Mouse (Mus musculus) bone marrow, adult 2 months (tissue): ENCODE data around the gene Hey2.

Experiments used
- CTCF ChIP-seq: fragments of 200-500 bp; IDR thresholded peaks from 2 replicates; pipeline ENCODE4 v1.5.1; 2011; ENCODE audit warnings: low read length, control low read depth; ENCODE audit not compliant: control insufficient read depth, insufficient read depth
- POLR2A ChIP-seq: fragments of 200-500 bp; IDR thresholded peaks from 2 replicates; pipeline ENCODE4 v1.6.1; 2011; ENCODE audit warnings: low read depth, mild to moderate bottlenecking, control low read depth, low read length, borderline replicate concordance; ENCODE audit not compliant: control insufficient read depth

DNA sequence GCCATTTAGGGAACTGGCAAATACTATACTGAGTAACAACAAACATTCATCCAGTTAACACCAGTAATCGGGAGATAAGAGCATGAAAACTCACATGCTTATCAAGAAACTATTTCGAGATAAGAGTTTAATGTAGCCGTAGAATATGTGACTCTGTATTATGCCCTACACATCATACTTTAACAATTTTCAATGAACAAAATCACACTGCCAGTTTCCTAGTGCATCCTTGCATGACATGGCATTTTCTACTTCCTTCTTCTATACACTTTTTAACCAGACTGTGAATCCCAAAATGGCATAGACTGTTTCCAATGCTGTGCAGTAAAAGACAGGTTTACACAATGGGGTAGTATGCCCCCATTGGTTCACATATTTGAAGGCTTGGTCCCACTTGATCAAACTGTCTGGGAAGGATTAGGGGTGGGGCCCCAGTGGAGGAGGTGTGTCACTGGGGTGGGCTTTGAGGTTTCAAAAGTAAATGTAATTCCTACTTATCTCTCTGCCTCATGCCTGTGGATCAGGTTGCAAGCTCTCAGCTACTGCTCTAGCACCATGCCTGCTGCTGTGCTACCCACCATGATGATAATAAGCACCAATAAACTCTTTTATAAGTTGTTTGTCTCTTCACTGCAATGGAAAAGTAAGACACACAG lies 54.8 kb downstream of the Hey2 start:
- TF ChIP-seq CTCF (no peak), POLR2A (no peak)
